Mouse (Mus musculus): ENCODE measurements around the gene Enpp4. TPM values are rescaled to one million over a fixed set of nuclear protein-coding genes. Genes with fewer than 3 reads are reported as not detected.

Gene Enpp4
- polyA plus RNA-seq, 1 experiment from 2014 or later: 5.7 TPM

DNA sequence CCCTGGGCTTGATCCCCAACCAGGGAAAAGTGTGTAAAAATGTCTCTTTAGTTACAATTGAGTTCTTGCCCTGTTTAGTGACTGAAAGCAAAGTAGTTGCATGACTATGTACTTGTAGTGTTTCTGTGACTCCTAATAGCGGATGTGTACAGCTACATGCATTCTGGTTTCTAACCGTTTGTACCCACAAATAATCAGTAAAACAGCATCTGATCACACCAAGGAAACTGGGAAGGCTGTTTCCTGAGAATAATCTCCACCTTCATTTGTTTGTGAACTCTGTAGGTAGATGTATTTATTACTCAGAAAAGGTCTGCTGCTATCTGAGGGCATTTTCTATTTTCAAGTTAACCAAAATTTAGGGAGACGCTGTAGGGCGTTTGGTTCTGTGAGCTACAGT, 22.5 kb downstream of the Enpp4 start:
- Histone ChIP-seq H3K9ac (no peak overlapping the region), H3K4me3 (replicated peaks) (no peak overlapping the region), H3K36me3 (0 out of 2 replicates have a peak, but pooled peaks cover 6% of the 10 kb centered on the region), H3K27me3 (replicated peaks) (no peaks in the 10 kb centered on the region), H3K4me2 (no peak overlapping the region), H3K9me3 (no peaks in the 10 kb centered on the region), H3K27ac (no peak overlapping the region), H3K4me1 (no peaks in the 10 kb centered on the region)
- no peak for ATAC-seq (ENCODE audit: insufficient read depth, low FRiP score, low read depth)
- WGBS: 86% methylated on average over 4 of the region's 4 CpGs

DNA sequence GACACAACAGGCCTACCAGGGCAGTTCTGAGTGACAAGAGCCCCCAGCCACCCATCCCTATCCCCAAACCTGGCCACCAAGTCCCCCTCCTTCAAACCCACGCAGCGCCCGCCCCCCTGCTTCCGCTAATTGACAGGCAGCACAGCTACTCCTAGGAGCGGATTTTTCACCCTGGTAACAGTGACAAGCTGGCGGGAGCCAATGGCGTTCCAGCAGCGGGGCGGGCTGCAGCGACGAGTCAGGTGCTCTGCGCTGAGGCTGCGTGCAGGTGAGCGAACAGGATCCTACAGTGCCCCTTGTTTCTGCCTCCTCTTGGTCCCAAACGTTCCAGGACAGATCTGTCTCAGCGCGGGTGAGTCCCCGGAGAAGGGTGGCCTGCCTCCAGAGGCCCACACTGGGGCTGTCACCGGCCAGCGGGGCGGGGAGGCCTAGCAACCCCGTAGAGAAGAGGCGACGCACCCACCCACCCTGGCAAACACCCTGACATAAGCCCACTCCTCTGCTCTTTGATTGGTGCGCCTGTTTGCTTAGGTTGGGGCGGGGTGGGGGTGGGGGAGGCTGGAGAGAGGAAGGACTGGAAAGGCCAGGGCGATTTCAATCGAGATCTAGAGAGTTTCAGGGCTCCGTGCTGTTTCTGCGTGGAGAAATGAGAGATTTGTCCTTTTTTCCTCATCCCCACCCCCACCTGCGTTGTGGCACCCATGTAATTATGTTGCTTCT, 26.8 kb downstream of the Enpp4 start, which contains the start of gene Enpp5:
TSS of gene Enpp5 (plus strand) at position 183 of the 720 bp plus-strand sequence.
- under 1% methylated on average over 31 of the region's 31 CpGs for WGBS
- 0 out of 2 replicates have a peak, but pooled peaks cover 6% of the 10 kb centered on the region for H3K36me3 ChIP-seq
- no peaks in the 10 kb centered on the region for H3K4me1 ChIP-seq
- ATAC-seq (ENCODE audit: insufficient read depth, low FRiP score, low read depth): peak; percentile 96
- H3K9ac ChIP-seq: peak within 1 kb of the TSS; percentile 56
- H3K4me2 ChIP-seq: peak within 1 kb of the TSS; percentile 89
- H3K27ac ChIP-seq: peak within 1 kb of the TSS; percentile 89
- no peaks in the 10 kb centered on the region for H3K9me3 ChIP-seq
- no peaks in the 10 kb centered on the region for H3K27me3 ChIP-seq (replicated peaks)
- H3K4me3 ChIP-seq (replicated peaks): peak within 1 kb of the TSS; percentile 64

DNA sequence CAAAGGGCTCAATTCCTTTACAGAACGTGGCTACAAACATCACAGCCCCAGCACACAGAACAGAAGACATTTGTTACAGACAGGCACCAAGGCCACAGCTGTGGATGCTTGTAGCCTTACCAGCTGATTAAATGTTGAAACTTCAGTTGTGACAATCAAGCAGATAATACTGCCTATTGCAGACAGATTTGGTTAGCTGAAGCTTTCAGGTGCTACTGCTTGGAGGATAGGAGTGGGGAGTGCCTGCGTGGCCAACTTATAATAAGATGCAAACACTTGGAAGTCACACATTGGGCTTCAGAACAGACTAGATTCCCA, 27.8 kb downstream of the Enpp4 start:
- Histone ChIP-seq H3K36me3 (0 out of 2 replicates have a peak, but pooled peaks cover 6% of the 10 kb centered on the region), H3K9me3 (no peaks in the 10 kb centered on the region), H3K27ac (no peak overlapping the region), H3K9ac (no peak overlapping the region), H3K4me1 (no peaks in the 10 kb centered on the region), H3K27me3 (replicated peaks) (no peaks in the 10 kb centered on the region), H3K4me2 (no peak overlapping the region), H3K4me3 (replicated peaks) (no peak overlapping the region)
- 63% methylated on average over 2 of the region's 2 CpGs for WGBS
- no peak for ATAC-seq (ENCODE audit: insufficient read depth, low FRiP score, low read depth)

GRCm38 (mm10) chr17:44077146-44077842, 28.3 kb downstream of the Enpp4 start:
- 73% methylated on average over 12 of the region's 12 CpGs for WGBS
- H3K4me3 ChIP-seq (replicated peaks): no peak overlapping the region
- H3K36me3 ChIP-seq: 0 out of 2 replicates have a peak, but pooled peaks cover 6% of the 10 kb centered on the region
- H3K27ac ChIP-seq: no peak overlapping the region
- no peaks in the 10 kb centered on the region for H3K27me3 ChIP-seq (replicated peaks)
- no peaks in the 10 kb centered on the region for H3K9me3 ChIP-seq
- H3K4me2 ChIP-seq: no peak overlapping the region
- H3K4me1 ChIP-seq: no peaks in the 10 kb centered on the region
- ATAC-seq (ENCODE audit: insufficient read depth, low FRiP score, low read depth): no peak
- H3K9ac ChIP-seq: no peak overlapping the region

- H3K4me1 ChIP-seq: no peaks in the 10 kb centered on the region
- WGBS: 62% methylated on average over 6 of the region's 6 CpGs
- H3K4me2 ChIP-seq: no peak overlapping the region
Observed at GRCm38 (mm10) chr17:44076051-44076680, 29.4 kb downstream of the Enpp4 start.

DNA sequence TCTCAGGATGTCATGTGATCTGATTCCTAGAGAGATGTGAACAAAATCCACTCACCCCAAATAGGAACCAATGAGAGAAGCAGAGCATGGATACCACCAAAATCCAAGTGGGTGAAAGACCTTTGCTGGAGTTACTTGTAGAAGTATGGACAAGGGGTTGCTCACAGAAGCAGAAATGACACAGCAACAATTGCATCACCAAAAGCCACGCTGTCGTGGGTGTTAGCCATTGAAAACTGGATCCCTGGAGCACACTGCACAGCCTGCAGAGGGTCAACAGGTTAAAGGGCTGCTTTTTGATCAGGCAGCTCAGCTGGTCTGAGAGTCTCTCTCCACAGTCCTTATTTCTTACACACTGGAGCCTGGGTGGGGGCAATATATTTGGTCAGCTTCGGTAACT, 30.0 kb downstream of the Enpp4 start:
- Histone ChIP-seq H3K27me3 (replicated peaks) (no peaks in the 10 kb centered on the region), H3K4me1 (no peaks in the 10 kb centered on the region), H3K36me3 (no peaks in the 10 kb centered on the region), H3K4me2 (no peak overlapping the region), H3K9me3 (no peaks in the 10 kb centered on the region), H3K27ac (no peak overlapping the region), H3K4me3 (replicated peaks) (no peak overlapping the region), H3K9ac (no peak overlapping the region)
- no peak for ATAC-seq (ENCODE audit: insufficient read depth, low FRiP score, low read depth)
- WGBS: 74% methylated on average over 3 of the region's 3 CpGs

More at GRCm38 (mm10) chr17:44076051-44076680, 29.4 kb downstream of the Enpp4 start:
- H3K27me3 ChIP-seq (replicated peaks): no peaks in the 10 kb centered on the region
- 0 out of 2 replicates have a peak, but pooled peaks cover 3% of the 10 kb centered on the region for H3K36me3 ChIP-seq
- H3K27ac ChIP-seq: no peak overlapping the region
- no peak overlapping the region for H3K4me3 ChIP-seq (replicated peaks)
- no peak overlapping the region for H3K9ac ChIP-seq
- ATAC-seq (ENCODE audit: insufficient read depth, low FRiP score, low read depth): no peak
- no peaks in the 10 kb centered on the region for H3K9me3 ChIP-seq

GRCm38 (mm10) chr17:44071680-44072079, 33.9 kb downstream of the Enpp4 start:
- Histone ChIP-seq H3K27ac (no peak overlapping the region), H3K9ac (no peak overlapping the region), H3K4me3 (replicated peaks) (no peak overlapping the region), H3K9me3 (no peaks in the 10 kb centered on the region), H3K36me3 (no peaks in the 10 kb centered on the region), H3K4me2 (no peak overlapping the region), H3K4me1 (no peaks in the 10 kb centered on the region), H3K27me3 (replicated peaks) (no peaks in the 10 kb centered on the region)
- no peak for ATAC-seq (ENCODE audit: insufficient read depth, low FRiP score, low read depth)

- WGBS: 62% methylated on average over 6 of the region's 6 CpGs
Observed at GRCm38 (mm10) chr17:44068876-44069275, 36.7 kb downstream of the Enpp4 start.

GRCm38 (mm10) chr17:44061289-44061890, 44.2 kb downstream of the Enpp4 start:
- 73% methylated on average over 5 of the region's 5 CpGs for WGBS
- Histone ChIP-seq H3K27ac (no peak overlapping the region), H3K27me3 (replicated peaks) (no peaks in the 10 kb centered on the region), H3K36me3 (no peaks in the 10 kb centered on the region), H3K4me1 (no peaks in the 10 kb centered on the region), H3K9me3 (no peaks in the 10 kb centered on the region), H3K4me2 (no peak overlapping the region), H3K9ac (no peak overlapping the region), H3K4me3 (replicated peaks) (no peak overlapping the region)
- no peak for ATAC-seq (ENCODE audit: insufficient read depth, low FRiP score, low read depth)

More at GRCm38 (mm10) chr17:44068876-44069275, 36.7 kb downstream of the Enpp4 start:
- ATAC-seq (ENCODE audit: insufficient read depth, low FRiP score, low read depth): no peak
- Histone ChIP-seq H3K4me2 (no peak overlapping the region), H3K9ac (no peak overlapping the region), H3K27me3 (replicated peaks) (no peaks in the 10 kb centered on the region), H3K4me3 (replicated peaks) (no peak overlapping the region), H3K36me3 (no peaks in the 10 kb centered on the region), H3K27ac (no peak overlapping the region), H3K9me3 (no peaks in the 10 kb centered on the region), H3K4me1 (no peaks in the 10 kb centered on the region)

- H3K4me2 ChIP-seq: no peak overlapping the region
- H3K9ac ChIP-seq: no peak overlapping the region
- H3K27ac ChIP-seq: no peak overlapping the region
- no peaks in the 10 kb centered on the region for H3K27me3 ChIP-seq (replicated peaks)
- H3K36me3 ChIP-seq: no peaks in the 10 kb centered on the region
- no peak for ATAC-seq (ENCODE audit: insufficient read depth, low FRiP score, low read depth)
- no peak overlapping the region for H3K4me3 ChIP-seq (replicated peaks)
- 87% methylated on average over 1 of the region's 1 CpGs for WGBS
- H3K4me1 ChIP-seq: no peaks in the 10 kb centered on the region
- H3K9me3 ChIP-seq: no peaks in the 10 kb centered on the region
Observed at GRCm38 (mm10) chr17:44060781-44061180, 44.8 kb downstream of the Enpp4 start.

DNA sequence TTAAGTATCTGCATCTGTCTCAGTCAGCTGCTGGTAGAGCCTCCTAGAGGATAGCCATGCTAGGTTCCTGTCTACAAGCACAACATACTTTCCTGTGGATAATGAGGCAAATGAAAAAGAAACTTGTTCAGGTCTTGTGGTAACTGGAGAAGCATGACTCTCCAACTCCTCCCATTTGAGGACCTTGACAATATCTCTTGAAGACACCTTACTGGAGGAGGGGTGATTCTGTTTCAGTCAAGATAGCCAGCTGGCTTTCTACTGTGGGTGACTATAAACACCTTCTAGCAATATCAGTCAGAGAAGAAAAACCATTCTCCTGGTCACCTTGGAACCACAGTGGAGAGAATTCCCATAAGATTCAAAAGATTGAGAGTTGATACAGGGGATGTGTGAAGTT, 47.5 kb downstream of the Enpp4 start:
- H3K4me2 ChIP-seq: no peak overlapping the region
- H3K27ac ChIP-seq: no peak overlapping the region
- H3K27me3 ChIP-seq (replicated peaks): no peaks in the 10 kb centered on the region
- H3K4me1 ChIP-seq: no peaks in the 10 kb centered on the region
- no peaks in the 10 kb centered on the region for H3K9me3 ChIP-seq
- H3K4me3 ChIP-seq (replicated peaks): no peak overlapping the region
- no peaks in the 10 kb centered on the region for H3K36me3 ChIP-seq
- ATAC-seq (ENCODE audit: insufficient read depth, low FRiP score, low read depth): no peak
- no peak overlapping the region for H3K9ac ChIP-seq

- H3K27me3 ChIP-seq (replicated peaks): no peaks in the 10 kb centered on the region
- H3K9me3 ChIP-seq: no peaks in the 10 kb centered on the region
- no peaks in the 10 kb centered on the region for H3K36me3 ChIP-seq
- no peak overlapping the region for H3K4me3 ChIP-seq (replicated peaks)
- 83% methylated on average over 1 of the region's 1 CpGs for WGBS
- H3K27ac ChIP-seq: no peak overlapping the region
- no peaks in the 10 kb centered on the region for H3K4me1 ChIP-seq
- H3K9ac ChIP-seq: no peak overlapping the region
- H3K4me2 ChIP-seq: no peak overlapping the region
- no peak for ATAC-seq (ENCODE audit: insufficient read depth, low FRiP score, low read depth)
Observed at GRCm38 (mm10) chr17:44057123-44057522, 48.5 kb downstream of the Enpp4 start.
